Mouse (Mus musculus) naive thymus-derived CD4-positive, alpha-beta T cell, adult 2 months (primary cell): ENCODE results near the gene Gm20388.

Experiments used
- DNase-seq: peaks from one replicate; pipeline ENCODE4 v3.0.0-alpha.2; 2011; ENCODE audit warnings: low read depth

The Gm20388 gene

DNA sequence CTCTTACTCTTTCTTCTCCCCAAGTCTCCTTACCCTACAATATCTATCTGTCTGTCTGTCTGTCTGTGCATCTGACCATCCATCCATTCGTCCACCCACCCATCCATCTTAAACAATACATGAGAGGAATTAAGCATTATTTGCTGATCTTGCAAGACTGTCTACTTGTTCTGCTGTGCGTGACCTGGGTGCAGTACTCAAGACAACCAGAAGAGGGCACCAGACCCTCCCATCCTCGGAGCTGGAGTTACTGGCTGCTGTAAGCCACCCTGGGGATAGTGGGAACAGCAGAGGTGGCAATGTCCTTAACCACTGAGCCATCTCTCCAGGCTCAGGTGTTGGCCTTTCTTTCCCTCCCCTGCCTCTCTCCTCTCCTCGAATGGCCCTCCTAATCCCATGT, 987.4 kb downstream of the Gm20388 start:
- peak; percentile 29 for DNase-seq

GRCm38 (mm10) chr8:120898828-120899407, 988.3 kb downstream of the Gm20388 start:
- DNase-seq, result no peak

- DNase-seq, result no peak
Observed at GRCm38 (mm10) chr8:120902346-120902745, 991.7 kb downstream of the Gm20388 start.

DNA sequence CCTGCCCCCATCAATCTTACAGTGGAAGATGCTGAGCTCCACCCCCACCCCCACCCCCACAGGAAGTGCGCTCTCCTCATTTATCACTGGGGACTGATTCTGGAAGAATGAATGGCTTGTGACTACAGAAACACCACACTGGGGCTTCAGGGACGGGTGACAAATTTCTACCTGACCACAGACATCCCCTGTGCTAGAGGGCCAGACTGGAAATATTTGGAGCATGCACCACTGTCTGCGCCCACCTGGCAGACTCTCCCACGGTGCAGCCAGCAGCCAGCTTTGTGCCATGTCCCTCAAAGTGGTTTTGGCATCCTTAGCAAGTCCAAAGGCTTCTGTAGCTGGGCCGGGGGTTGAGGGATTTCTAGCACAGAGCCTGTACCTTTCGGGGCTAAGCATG, 997.0 kb downstream of the Gm20388 start:
- DNase-seq, result no peak

GRCm38 (mm10) chr8:120910936-120911335, 1000.3 kb downstream of the Gm20388 start:
- no peak for DNase-seq

DNA sequence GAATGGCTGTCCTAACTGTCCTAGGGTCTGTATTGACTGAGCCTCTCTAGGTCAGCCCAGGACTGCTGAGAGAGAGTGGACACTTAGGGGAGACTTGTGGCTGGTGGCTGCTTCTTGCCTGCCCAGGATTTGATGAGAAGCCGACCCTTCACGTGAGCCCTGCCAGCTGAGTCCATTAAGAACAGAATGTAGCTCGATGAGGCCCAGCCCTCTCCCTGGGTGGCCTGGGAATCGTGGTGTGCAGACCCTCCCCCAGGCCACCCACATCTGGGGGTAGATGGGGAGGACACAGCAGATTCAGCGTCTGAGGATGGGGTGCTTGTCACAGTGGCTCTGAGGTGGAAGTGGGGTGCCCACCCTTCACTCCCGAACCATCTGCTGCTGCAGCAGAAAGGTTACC, 1001.8 kb downstream of the Gm20388 start:
- DNase-seq, result no peak

GRCm38 (mm10) chr8:120916831-120917435, 1006.3 kb downstream of the Gm20388 start:
- DNase-seq, result no peak

DNA sequence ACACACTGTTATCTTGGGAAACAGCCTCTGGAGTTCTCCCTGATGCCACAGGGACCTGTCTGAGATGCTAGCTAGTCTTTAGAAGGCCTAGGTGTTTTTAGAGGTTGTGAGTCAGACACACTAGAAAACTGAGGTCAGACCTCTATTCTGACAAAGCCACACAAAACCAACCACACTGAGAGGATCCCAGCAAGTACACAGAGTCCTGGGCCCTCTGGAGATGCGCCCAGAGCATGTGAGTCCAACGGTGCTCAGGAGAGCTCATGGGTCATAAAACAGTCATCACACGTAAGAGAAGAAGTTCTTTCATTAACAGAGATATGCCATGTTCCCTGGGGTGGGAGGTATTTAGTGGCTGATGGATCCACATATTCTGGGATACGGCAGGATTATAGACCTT, 1009.9 kb downstream of the Gm20388 start:
- no peak for DNase-seq

DNA sequence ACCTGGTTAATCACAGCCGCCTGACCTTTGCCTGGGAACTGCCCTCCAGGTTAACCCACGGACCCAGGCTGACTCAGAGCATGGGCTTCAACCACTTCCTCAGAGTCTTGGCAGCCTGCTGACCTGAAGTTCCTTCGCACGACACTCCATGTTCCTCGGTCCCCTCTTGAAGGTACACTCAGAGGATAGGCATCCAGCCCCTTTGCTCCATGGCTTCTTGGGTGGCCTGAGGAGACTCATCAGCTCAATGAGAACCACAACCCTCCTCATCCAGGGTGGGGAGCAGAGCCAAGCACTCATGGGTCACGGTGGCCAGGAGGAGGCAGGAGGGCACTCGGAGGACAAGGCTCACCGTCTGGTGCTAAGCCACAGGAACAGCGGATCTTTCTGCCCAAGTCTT, 1015.6 kb downstream of the Gm20388 start:
- no peak for DNase-seq

DNA sequence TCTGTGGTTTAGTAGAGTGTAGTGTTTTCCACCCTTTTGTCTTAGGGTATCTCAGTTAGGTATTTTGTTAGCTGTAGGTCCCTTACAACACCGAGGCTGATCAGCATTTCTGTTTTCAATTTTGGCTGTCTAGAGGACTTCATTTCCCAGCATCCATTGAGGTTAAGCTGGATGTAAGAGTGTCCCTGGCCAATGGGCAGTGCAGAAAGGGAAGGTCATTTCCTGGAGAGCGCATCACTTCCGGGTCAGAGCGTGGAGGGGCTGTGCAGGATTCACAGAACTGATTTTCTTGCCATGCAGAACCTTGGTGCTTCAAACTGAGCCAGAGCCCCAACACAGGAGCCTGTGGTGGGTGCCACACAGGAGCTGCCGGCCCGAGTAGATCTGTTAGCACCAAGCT, 1017.4 kb downstream of the Gm20388 start:
- DNase-seq, result no peak

DNA sequence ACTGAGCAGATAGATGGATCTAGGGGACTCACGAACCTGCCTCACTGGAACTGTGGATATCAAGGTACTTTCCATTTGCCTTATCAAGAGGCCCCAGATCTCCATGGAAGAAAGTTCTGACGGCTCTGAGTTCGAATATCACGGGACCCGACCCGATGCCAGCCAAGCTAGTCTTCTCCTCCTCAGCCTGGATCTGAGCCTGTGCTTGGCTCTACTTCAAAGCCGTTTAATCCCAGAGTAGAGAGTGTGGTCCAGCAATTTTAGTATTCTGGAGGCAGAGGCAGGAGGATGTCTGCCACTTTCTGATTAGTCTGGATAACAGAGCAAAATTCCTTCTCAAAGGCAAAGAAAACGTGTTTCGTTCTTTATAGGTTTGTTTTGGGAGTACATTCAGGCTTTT, 1024.0 kb downstream of the Gm20388 start:
- DNase-seq, result no peak

GRCm38 (mm10) chr8:120936685-120937084, 1026.0 kb downstream of the Gm20388 start:
- DNase-seq, result no peak

DNA sequence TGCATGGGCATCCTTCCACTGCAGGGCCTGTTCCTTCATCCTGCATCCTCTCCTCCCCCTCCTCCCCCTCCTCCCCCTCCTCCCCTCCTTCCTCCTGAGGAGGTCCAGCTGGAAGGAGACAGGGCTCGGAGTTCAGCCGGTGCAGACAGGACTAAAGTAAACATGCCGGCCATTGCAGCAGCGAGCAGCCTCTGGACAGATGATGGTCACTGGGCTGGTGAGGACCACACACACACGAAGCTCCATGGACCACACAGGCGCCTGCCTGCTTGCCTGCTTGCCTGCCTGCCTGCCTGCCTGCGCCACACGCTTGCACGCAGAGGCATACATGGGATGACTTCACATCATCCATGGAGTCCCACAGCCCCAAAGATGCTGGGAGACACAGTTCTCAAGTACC, 1026.8 kb downstream of the Gm20388 start:
- DNase-seq, result no peak

- DNase-seq, result no peak
Observed at GRCm38 (mm10) chr8:120940287-120940686, 1029.6 kb downstream of the Gm20388 start.

DNA sequence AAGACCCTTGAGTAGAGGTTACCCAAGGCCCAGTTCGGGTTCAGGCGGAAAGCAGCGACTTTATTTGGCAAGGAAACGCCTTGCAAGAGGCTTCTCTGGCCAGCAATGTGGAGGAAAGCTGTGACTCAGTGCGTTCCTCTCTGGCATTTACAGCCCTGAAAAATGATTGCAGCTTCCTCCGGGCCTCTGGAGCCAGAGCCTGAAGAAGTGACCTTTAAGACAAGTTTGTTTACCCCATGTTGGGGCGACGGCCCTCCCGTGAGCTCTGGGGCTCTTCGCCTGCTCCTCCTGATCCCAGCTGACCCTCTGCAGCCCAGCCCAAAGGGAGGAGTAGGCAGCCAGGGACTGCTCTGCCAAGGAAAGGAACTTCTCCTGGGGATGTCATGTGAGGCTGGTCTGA, 1036.6 kb downstream of the Gm20388 start:
- DNase-seq, result no peak

DNA sequence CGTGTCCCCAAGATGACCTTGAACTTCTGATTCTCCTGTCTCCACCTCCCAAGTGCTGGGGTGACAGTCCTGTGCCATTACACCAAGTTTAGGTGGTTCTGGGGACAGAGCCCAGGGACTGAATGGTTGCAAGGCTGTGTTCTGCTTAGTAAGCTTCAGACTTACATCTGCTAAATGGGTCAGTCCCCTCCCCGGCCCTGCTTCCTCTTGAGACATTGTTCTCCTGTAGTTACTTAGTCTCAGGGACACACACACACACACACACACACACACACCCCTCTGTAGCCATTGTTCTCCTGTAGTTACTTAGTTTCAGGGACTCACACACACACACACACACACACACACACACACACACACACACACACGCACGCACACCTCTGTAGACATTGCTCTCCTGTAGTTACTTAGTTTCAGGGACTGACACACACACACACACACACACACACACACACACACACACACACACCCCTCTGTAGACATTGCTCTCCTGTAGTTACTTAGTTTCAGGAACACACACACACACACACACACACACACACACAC, 1037.5 kb downstream of the Gm20388 start:
- DNase-seq, result no peak

GRCm38 (mm10) chr8:120948620-120949491, 1038.2 kb downstream of the Gm20388 start:
- no peak for DNase-seq

GRCm38 (mm10) chr8:120950674-120951218, 1040.1 kb downstream of the Gm20388 start:
- no peak for DNase-seq

- no peak for DNase-seq
Observed at GRCm38 (mm10) chr8:120959470-120959891, 1048.8 kb downstream of the Gm20388 start.

DNA sequence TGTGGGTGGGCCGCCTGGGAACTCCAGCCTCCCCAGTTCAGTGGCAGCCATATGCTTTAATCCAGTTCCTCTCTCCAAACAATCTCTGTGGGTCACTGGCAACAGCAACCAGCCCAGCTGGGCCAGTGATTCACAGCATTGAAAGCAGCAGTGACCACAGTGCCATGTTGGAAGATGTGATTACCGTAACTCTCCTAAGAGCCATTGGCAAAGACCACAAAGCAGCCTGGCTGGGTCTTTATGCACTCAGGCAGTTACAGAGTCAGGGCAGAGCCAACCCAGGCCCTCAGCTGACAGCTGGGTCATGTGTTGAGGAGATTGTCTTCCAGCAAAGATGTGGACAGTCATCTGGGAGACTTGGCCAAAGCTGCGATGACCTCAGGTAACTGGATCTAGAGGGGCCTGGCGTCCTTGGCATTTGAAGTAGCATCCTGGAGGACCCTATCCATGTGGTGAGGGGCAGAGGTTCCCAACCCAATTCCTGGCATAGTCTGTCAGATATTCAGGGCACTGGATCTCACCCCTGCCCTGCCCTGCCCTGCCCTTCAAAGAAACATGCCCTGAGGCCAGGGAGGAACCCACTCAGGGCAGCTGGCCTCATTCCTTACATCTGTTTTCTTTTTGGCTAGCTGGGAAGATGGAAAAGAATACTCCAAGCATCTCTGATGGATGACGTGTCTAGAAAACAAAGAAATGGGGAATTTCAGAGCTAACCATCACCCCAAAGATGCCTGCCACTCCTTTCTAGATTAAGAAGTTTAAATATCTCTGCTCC, 1052.2 kb downstream of the Gm20388 start:
- DNase-seq, result no peak

GRCm38 (mm10) chr8:120966557-120966956, 1055.9 kb downstream of the Gm20388 start:
- no peak for DNase-seq

DNA sequence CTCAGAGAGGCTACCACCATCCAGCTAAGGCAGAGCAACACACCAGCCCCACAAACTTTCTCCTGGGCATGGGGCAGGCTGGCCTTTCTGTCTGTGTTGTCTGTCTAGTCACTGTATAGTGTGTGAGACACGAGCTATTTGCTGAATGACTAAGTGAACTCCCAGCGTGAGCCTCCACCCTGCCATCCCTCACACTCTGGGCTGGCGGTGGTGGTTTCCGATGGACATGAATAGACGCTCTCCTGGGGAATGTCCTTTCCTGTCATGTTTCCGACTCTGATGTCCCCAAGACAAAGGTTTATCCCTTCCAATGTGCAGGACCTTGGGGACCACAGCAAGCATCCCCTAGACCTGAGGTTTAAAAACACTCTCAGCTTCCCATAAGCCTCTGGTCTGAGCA, 1057.7 kb downstream of the Gm20388 start:
- no peak for DNase-seq
